Mouse (Mus musculus): ENCODE data around the gene Slco2a1. TPM values are rescaled to one million over a fixed set of nuclear protein-coding genes. Genes with fewer than 3 reads are reported as not detected.
A peak's percentile ranks its signal among the peaks of the same experiment; 100 is the strongest.

Slco2a1 gene
- polyA plus RNA-seq, 1 experiment from 2014 or later: 11.2 TPM

GRCm38 (mm10) chr9:103007699-103008078, 19.2 kb downstream of the Slco2a1 start:
- no peaks in the 10 kb centered on the region for H3K36me3 ChIP-seq (replicated peaks; ENCODE audit: insufficient read depth, low read length)
- ATAC-seq (peak; percentile 83), DNase-seq (peak; percentile 77)
- 6% methylated on average over 15 of the region's 15 CpGs for WGBS (ENCODE audit: insufficient replicate concordance)
- no peaks in the 10 kb centered on the region for H3K9me3 ChIP-seq (ENCODE audit: low read length)
- TF ChIP-seq EP300 (IDR thresholded peaks at IDR 0.05; ENCODE audit: low read depth): peak; percentile 40; the same call in 1 of the 2 replicates
- TF ChIP-seq CTCF (IDR thresholded peaks at IDR 0.05; ENCODE audit: low read depth): no peak
- peak overlapping the region; percentile 88 for H3K27ac ChIP-seq (ENCODE audit: low read depth)
- H3K4me1 ChIP-seq (ENCODE audit: insufficient read depth): peaks cover 21% of the 10 kb centered on the region
- H3K9ac ChIP-seq (replicated peaks): peak overlapping the region; percentile 58; the same call in 1 of the 2 replicates
- peak overlapping the region; percentile 77 for H3K4me2 ChIP-seq (ENCODE audit: low read depth, low read length)
- H3K27me3 ChIP-seq (ENCODE audit: insufficient read depth, low read length): peaks cover 14% of the 10 kb centered on the region
- H3K4me3 ChIP-seq (ENCODE audit: low read depth, low read length): peak overlapping the region; percentile 50

- 3% methylated on average over 46 of the region's 50 CpGs for WGBS (ENCODE audit: insufficient replicate concordance)
- ATAC-seq: peak; percentile 73
- Histone ChIP-seq H3K27me3 (ENCODE audit: insufficient read depth, low read length) (peaks cover 14% of the 10 kb centered on the region), H3K4me3 (ENCODE audit: low read depth, low read length) (peak overlapping the region; percentile 50), H3K36me3 (replicated peaks; ENCODE audit: insufficient read depth, low read length) (no peaks in the 10 kb centered on the region), H3K9ac (replicated peaks) (peak overlapping the region; percentile 58), H3K27ac (ENCODE audit: low read depth) (peak overlapping the region; percentile 88), H3K4me2 (ENCODE audit: low read depth, low read length) (peak overlapping the region; percentile 77), H3K4me1 (ENCODE audit: insufficient read depth) (peaks cover 21% of the 10 kb centered on the region), H3K9me3 (ENCODE audit: low read length) (no peaks in the 10 kb centered on the region)
- peak; percentile 65 for DNase-seq
- no peak for TF ChIP-seq CTCF (IDR thresholded peaks at IDR 0.05; ENCODE audit: low read depth)
These were observed 19.8 kb downstream of the Slco2a1 start for GRCm38 (mm10) chr9:103008079-103008855.

GRCm38 (mm10) chr9:103010161-103010560, 21.6 kb downstream of the Slco2a1 start:
- peaks cover 14% of the 10 kb centered on the region for H3K27me3 ChIP-seq (ENCODE audit: insufficient read depth, low read length)
- 49% methylated on average over 3 of the region's 3 CpGs for WGBS (ENCODE audit: insufficient replicate concordance)
- peaks cover 24% of the 10 kb centered on the region for H3K4me1 ChIP-seq (ENCODE audit: insufficient read depth)
- H3K4me3 ChIP-seq (ENCODE audit: low read depth, low read length): no peak overlapping the region
- H3K9me3 ChIP-seq (ENCODE audit: low read length): no peaks in the 10 kb centered on the region
- peak overlapping the region; percentile 77; the same call in 1 of the 2 replicates for H3K4me2 ChIP-seq (ENCODE audit: low read depth, low read length)
- DNase-seq (no peak), ATAC-seq (no peak)
- no peak overlapping the region for H3K27ac ChIP-seq (ENCODE audit: low read depth)
- no peak overlapping the region for H3K9ac ChIP-seq (replicated peaks)
- TF ChIP-seq CTCF (IDR thresholded peaks at IDR 0.05; ENCODE audit: low read depth): no peak
- TF ChIP-seq EP300 (IDR thresholded peaks at IDR 0.05; ENCODE audit: low read depth): no peak
- H3K36me3 ChIP-seq (replicated peaks; ENCODE audit: insufficient read depth, low read length): no peaks in the 10 kb centered on the region

GRCm38 (mm10) chr9:103013366-103013765, 24.9 kb downstream of the Slco2a1 start:
- TF ChIP-seq CTCF (IDR thresholded peaks at IDR 0.05; ENCODE audit: low read depth): peak; percentile 70
- TF ChIP-seq EP300 (IDR thresholded peaks at IDR 0.05; ENCODE audit: low read depth): no peak
- ATAC-seq: no peak
- DNase-seq: peak; percentile 68
- Histone ChIP-seq H3K36me3 (replicated peaks; ENCODE audit: insufficient read depth, low read length) (no peaks in the 10 kb centered on the region), H3K27ac (ENCODE audit: low read depth) (no peak overlapping the region), H3K4me3 (ENCODE audit: low read depth, low read length) (no peak overlapping the region), H3K9ac (replicated peaks) (no peak overlapping the region), H3K4me2 (ENCODE audit: low read depth, low read length) (no peak overlapping the region), H3K27me3 (ENCODE audit: insufficient read depth, low read length) (peaks cover 7% of the 10 kb centered on the region), H3K9me3 (ENCODE audit: low read length) (no peaks in the 10 kb centered on the region), H3K4me1 (ENCODE audit: insufficient read depth) (peaks cover 18% of the 10 kb centered on the region)
- 9% methylated on average over 5 of the region's 5 CpGs for WGBS (ENCODE audit: insufficient replicate concordance)

- WGBS (ENCODE audit: insufficient replicate concordance): 70% methylated on average over 12 of the region's 12 CpGs
- TF ChIP-seq EP300 (IDR thresholded peaks at IDR 0.05; ENCODE audit: low read depth) (no peak), CTCF (IDR thresholded peaks at IDR 0.05; ENCODE audit: low read depth) (no peak)
- H3K4me3 ChIP-seq (ENCODE audit: low read depth, low read length): no peak overlapping the region
- no peak overlapping the region for H3K9ac ChIP-seq (replicated peaks)
- peak; percentile 83 for ATAC-seq
- peaks cover 18% of the 10 kb centered on the region; the same call in 1 of the 2 replicates for H3K4me1 ChIP-seq (ENCODE audit: insufficient read depth)
- H3K36me3 ChIP-seq (replicated peaks; ENCODE audit: insufficient read depth, low read length): no peaks in the 10 kb centered on the region
- no peaks in the 10 kb centered on the region for H3K9me3 ChIP-seq (ENCODE audit: low read length)
- H3K27ac ChIP-seq (ENCODE audit: low read depth): no peak overlapping the region
- no peak overlapping the region for H3K4me2 ChIP-seq (ENCODE audit: low read depth, low read length)
- H3K27me3 ChIP-seq (ENCODE audit: insufficient read depth, low read length): no peaks in the 10 kb centered on the region
- no peak for DNase-seq
These were observed 26.2 kb downstream of the Slco2a1 start for GRCm38 (mm10) chr9:103014686-103015085.

- Histone ChIP-seq H3K4me1 (ENCODE audit: insufficient read depth) (no peaks in the 10 kb centered on the region), H3K4me2 (ENCODE audit: low read depth, low read length) (no peak overlapping the region), H3K27me3 (ENCODE audit: insufficient read depth, low read length) (no peaks in the 10 kb centered on the region), H3K36me3 (replicated peaks; ENCODE audit: insufficient read depth, low read length) (no peaks in the 10 kb centered on the region), H3K9me3 (ENCODE audit: low read length) (no peaks in the 10 kb centered on the region), H3K9ac (replicated peaks) (no peak overlapping the region), H3K27ac (ENCODE audit: low read depth) (no peak overlapping the region), H3K4me3 (ENCODE audit: low read depth, low read length) (no peak overlapping the region)
- ATAC-seq: no peak
- TF ChIP-seq EP300 (IDR thresholded peaks at IDR 0.05; ENCODE audit: low read depth): no peak
- no peak for TF ChIP-seq CTCF (IDR thresholded peaks at IDR 0.05; ENCODE audit: low read depth)
- WGBS (ENCODE audit: insufficient replicate concordance): 61% methylated on average over 4 of the region's 4 CpGs
- DNase-seq: no peak
These were observed 35.6 kb downstream of the Slco2a1 start for GRCm38 (mm10) chr9:103024116-103024515.

Data from liver, postnatal 0 days (tissue).